Mouse (Mus musculus) right cerebral cortex, adult 18-20 months (tissue): ENCODE measurements around the gene Zer1.

Experiments used
- DNase-seq: peaks from one replicate; pipeline ENCODE4 v3.0.0; 2022; ENCODE audit warnings: mixed read lengths

The Zer1 gene

GRCm38 (mm10) chr2:30048699-30049388, 75.5 kb downstream of the Zer1 start, which contains the start of gene Wdr34:
TSS of gene Wdr34 (minus strand) at chr2:30048881.
- DNase-seq, result peak; percentile 97

- no peak for DNase-seq
These were observed 76.3 kb downstream of the Zer1 start for GRCm38 (mm10) chr2:30048101-30048501.
